Mouse (Mus musculus) erythroblast, embryonic 14.5 days (primary cell): ENCODE results near the gene Vps29.

ENCODE experiments used
- GATA1 ChIP-seq: IDR thresholded peaks from 2 replicates; pipeline ENCODE4 v1.6.1; 2012; ENCODE audit warnings: low read length, inconsistent platforms, mixed read lengths
- TAL1 ChIP-seq: IDR thresholded peaks from 3 replicates; pipeline ENCODE4 v1.6.1; 2012; ENCODE audit warnings: low read length, inconsistent platforms, mixed read lengths

GRCm38 (mm10) chr5:122371591-122372191 is 17.5 kb downstream of the Vps29 start, which contains the start of gene Gpn3:
- no peak for TF ChIP-seq GATA1
- TF ChIP-seq TAL1, result no peak
